Mouse (Mus musculus) limb, embryonic 10.5 days (tissue): ENCODE measurements around the gene Ubp1. TPM values are rescaled to one million over a fixed set of nuclear protein-coding genes. Genes with fewer than 3 reads are reported as not detected.

Experiments used
- DNase-seq: peaks from one replicate; pipeline ENCODE4 v3.0.0-alpha.2; 2017; ENCODE audit warnings: low spot score
- H3K27ac ChIP-seq: fragments of 300-500 bp; sonication (generic); 2 replicates; pipeline ENCODE4 v1.5.1; 2016; ENCODE audit warnings: mild to moderate bottlenecking
- H3K27me3 ChIP-seq: fragments of 300-500 bp; sonication (generic); 2 replicates; pipeline ENCODE4 v1.6.1; 2016; ENCODE audit warnings: low read depth, mild to moderate bottlenecking; ENCODE audit not compliant: poor library complexity, severe bottlenecking
- H3K36me3 ChIP-seq: fragments of 300-500 bp; sonication (generic); 2 replicates; pipeline ENCODE4 v1.6.1; 2016; ENCODE audit warnings: mild to moderate bottlenecking, moderate library complexity
- H3K4me1 ChIP-seq: fragments of 300-500 bp; sonication (generic); 2 replicates; pipeline ENCODE4 v1.6.1; 2016
- H3K4me3 ChIP-seq: fragments of 300-500 bp; sonication (generic); 2 replicates; pipeline ENCODE4 v1.5.1; 2016; ENCODE audit warnings: mild to moderate bottlenecking, moderate library complexity
- H3K9me3 ChIP-seq: fragments of 300-500 bp; sonication (generic); replicated peaks from 2 replicates; pipeline ENCODE4 v1.6.1; 2016; ENCODE audit warnings: mild to moderate bottlenecking
- WGBS: fragments of 180-500 bp; shearing (Covaris S2); methylation state at CpG from one replicate; pipeline ENCODE4 v1.1.7; 2016; 5-methylcytosine and 5-hydroxymethylcytosine counted together
- polyA plus RNA-seq: library from polyadenylated mRNA; unstranded; fragments of >200 nt; fragmentation: Nextera tagmentation; extraction: Ambion mirVana; gene quantifications from 2 replicates; pipeline ENCODE4 v1.2.1, GENCODE M21; 2016

Ubp1 gene
- polyA plus RNA-seq, 1 experiment from 2014 or later, result 43.6 TPM

GRCm38 (mm10) chr9:113939063-113939850 is 8.5 kb downstream of the Ubp1 start:
- no peak overlapping the region for H3K4me3 ChIP-seq
- H3K9me3 ChIP-seq, result no peaks in the 10 kb centered on the region
- H3K4me1 ChIP-seq, result 0 out of 2 replicates have a peak, but pooled peaks cover 3% of the 10 kb centered on the region
- no peaks in the 10 kb centered on the region for H3K36me3 ChIP-seq
- no peaks in the 10 kb centered on the region for H3K27me3 ChIP-seq
- WGBS, result 92% methylated on average over 9 of the region's 9 CpGs
- H3K27ac ChIP-seq, result no peak overlapping the region
- no peak for DNase-seq

GRCm38 (mm10) chr9:113941103-113941805 is 10.5 kb downstream of the Ubp1 start:
- peaks cover 17% of the 10 kb centered on the region for H3K36me3 ChIP-seq
- no peak for DNase-seq
- H3K4me1 ChIP-seq, result no peaks in the 10 kb centered on the region
- H3K4me3 ChIP-seq, result no peak overlapping the region
- no peaks in the 10 kb centered on the region for H3K27me3 ChIP-seq
- no peak overlapping the region for H3K27ac ChIP-seq
- H3K9me3 ChIP-seq, result no peaks in the 10 kb centered on the region
- WGBS, result 89% methylated on average over 3 of the region's 3 CpGs

GRCm38 (mm10) chr9:113943372-113943771 is 12.6 kb downstream of the Ubp1 start:
- Histone ChIP-seq H3K9me3 (no peaks in the 10 kb centered on the region), H3K36me3 (peaks cover 37% of the 10 kb centered on the region), H3K27ac (no peak overlapping the region), H3K4me3 (no peak overlapping the region), H3K27me3 (no peaks in the 10 kb centered on the region), H3K4me1 (no peaks in the 10 kb centered on the region)
- DNase-seq, result no peak
- WGBS, result 100% methylated on average over 1 of the region's 1 CpGs

- Histone ChIP-seq H3K27ac (no peak overlapping the region), H3K4me3 (no peak overlapping the region), H3K36me3 (peaks cover 69% of the 10 kb centered on the region), H3K9me3 (no peaks in the 10 kb centered on the region), H3K4me1 (no peaks in the 10 kb centered on the region), H3K27me3 (no peaks in the 10 kb centered on the region)
- no peak for DNase-seq
- 89% methylated on average over 1 of the region's 1 CpGs for WGBS
Measured at GRCm38 (mm10) chr9:113947216-113947615, 16.5 kb downstream of the Ubp1 start.

GRCm38 (mm10) chr9:113957777-113958176 is 27.0 kb downstream of the Ubp1 start:
- DNase-seq, result no peak
- Histone ChIP-seq H3K4me3 (no peak overlapping the region), H3K27me3 (no peaks in the 10 kb centered on the region), H3K9me3 (no peaks in the 10 kb centered on the region), H3K36me3 (peaks cover 89% of the 10 kb centered on the region), H3K4me1 (no peaks in the 10 kb centered on the region), H3K27ac (no peak overlapping the region)
- 93% methylated on average over 4 of the region's 4 CpGs for WGBS

- Histone ChIP-seq H3K4me3 (no peak overlapping the region), H3K9me3 (no peaks in the 10 kb centered on the region), H3K36me3 (peaks cover 99% of the 10 kb centered on the region), H3K27ac (no peak overlapping the region), H3K4me1 (no peaks in the 10 kb centered on the region), H3K27me3 (no peaks in the 10 kb centered on the region)
- DNase-seq, result no peak
Measured at GRCm38 (mm10) chr9:113963718-113964117, 33.0 kb downstream of the Ubp1 start.

- Histone ChIP-seq H3K27ac (no peak overlapping the region), H3K4me1 (no peaks in the 10 kb centered on the region), H3K9me3 (no peaks in the 10 kb centered on the region), H3K36me3 (peaks cover 99% of the 10 kb centered on the region), H3K4me3 (no peak overlapping the region), H3K27me3 (no peaks in the 10 kb centered on the region)
- DNase-seq, result no peak
- 96% methylated on average over 8 of the region's 8 CpGs for WGBS
Measured at GRCm38 (mm10) chr9:113964415-113964814, 33.7 kb downstream of the Ubp1 start.

GRCm38 (mm10) chr9:113966838-113967237 is 36.1 kb downstream of the Ubp1 start:
- H3K27ac ChIP-seq, result no peak overlapping the region
- no peaks in the 10 kb centered on the region for H3K27me3 ChIP-seq
- 91% methylated on average over 4 of the region's 4 CpGs for WGBS
- no peaks in the 10 kb centered on the region for H3K4me1 ChIP-seq
- H3K9me3 ChIP-seq, result no peaks in the 10 kb centered on the region
- H3K36me3 ChIP-seq, result peaks cover 99% of the 10 kb centered on the region
- no peak for DNase-seq
- H3K4me3 ChIP-seq, result no peak overlapping the region

GRCm38 (mm10) chr9:113968967-113969366 is 38.2 kb downstream of the Ubp1 start:
- no peaks in the 10 kb centered on the region for H3K9me3 ChIP-seq
- 91% methylated on average over 7 of the region's 7 CpGs for WGBS
- H3K36me3 ChIP-seq, result peaks cover 98% of the 10 kb centered on the region
- DNase-seq, result no peak
- H3K4me1 ChIP-seq, result no peaks in the 10 kb centered on the region
- H3K4me3 ChIP-seq, result no peak overlapping the region
- no peak overlapping the region for H3K27ac ChIP-seq
- no peaks in the 10 kb centered on the region for H3K27me3 ChIP-seq

- WGBS, result 95% methylated on average over 8 of the region's 8 CpGs
- H3K36me3 ChIP-seq, result peaks cover 98% of the 10 kb centered on the region
Measured at GRCm38 (mm10) chr9:113969399-113969798, 38.7 kb downstream of the Ubp1 start.

GRCm38 (mm10) chr9:113970041-113970440 is 39.3 kb downstream of the Ubp1 start:
- WGBS, result 95% methylated on average over 14 of the region's 14 CpGs
- no peaks in the 10 kb centered on the region for H3K9me3 ChIP-seq
- H3K27me3 ChIP-seq, result no peaks in the 10 kb centered on the region
- H3K4me1 ChIP-seq, result no peaks in the 10 kb centered on the region
- H3K36me3 ChIP-seq, result peaks cover 98% of the 10 kb centered on the region
- no peak overlapping the region for H3K4me3 ChIP-seq
- no peak overlapping the region for H3K27ac ChIP-seq
- DNase-seq, result no peak

More at GRCm38 (mm10) chr9:113969399-113969798, 38.7 kb downstream of the Ubp1 start:
- no peak overlapping the region for H3K4me3 ChIP-seq
- H3K27me3 ChIP-seq, result no peaks in the 10 kb centered on the region
- no peaks in the 10 kb centered on the region for H3K9me3 ChIP-seq
- DNase-seq, result no peak
- no peaks in the 10 kb centered on the region for H3K4me1 ChIP-seq
- H3K27ac ChIP-seq, result no peak overlapping the region

GRCm38 (mm10) chr9:113971615-113972014 is 40.9 kb downstream of the Ubp1 start:
- no peak for DNase-seq
- Histone ChIP-seq H3K4me1 (no peaks in the 10 kb centered on the region), H3K27me3 (no peaks in the 10 kb centered on the region), H3K9me3 (no peaks in the 10 kb centered on the region), H3K36me3 (peaks cover 99% of the 10 kb centered on the region), H3K27ac (no peak overlapping the region), H3K4me3 (no peak overlapping the region)
- WGBS, result 83% methylated on average over 8 of the region's 8 CpGs

GRCm38 (mm10) chr9:113973857-113974256 is 43.1 kb downstream of the Ubp1 start:
- H3K9me3 ChIP-seq, result no peaks in the 10 kb centered on the region
- no peak overlapping the region for H3K4me3 ChIP-seq
- no peak overlapping the region for H3K27ac ChIP-seq
- no peaks in the 10 kb centered on the region for H3K27me3 ChIP-seq
- no peaks in the 10 kb centered on the region for H3K4me1 ChIP-seq
- 97% methylated on average over 4 of the region's 4 CpGs for WGBS
- DNase-seq, result no peak
- peaks cover 99% of the 10 kb centered on the region for H3K36me3 ChIP-seq
